Mouse (Mus musculus) ES-Bruce4 (cell line): Measurements from ENCODE around the gene Sds.

Experiments used
- CTCF ChIP-seq: IDR thresholded peaks from one replicate; pipeline ENCODE4 v1.8.1; 2011; ENCODE audit warnings: low read depth, low read length
- POLR2A ChIP-seq: IDR thresholded peaks from one replicate; pipeline ENCODE4 v1.8.1; 2011; ENCODE audit warnings: low read length; ENCODE audit not compliant: insufficient read depth

- TF ChIP-seq CTCF (no peak), POLR2A (no peak)
Measured at GRCm38 (mm10) chr5:120456253-120456652, 20.1 kb upstream of the Sds start.
